Mouse (Mus musculus) E14TG2a.4 (cell line): ENCODE data around the gene Asic1.

ENCODE experiments used
- CTCF ChIP-seq: conservative IDR thresholded peaks from 2 replicates; pipeline ENCODE4 v1.5.1; 2014; ENCODE audit warnings: low read length
- NANOG ChIP-seq: IDR thresholded peaks from 2 replicates; pipeline ENCODE4 v1.6.1; 2014; ENCODE audit warnings: borderline replicate concordance, low read length, mixed read lengths
- POU5F1 ChIP-seq: IDR thresholded peaks from 2 replicates; pipeline ENCODE4 v1.6.1; 2014; ENCODE audit warnings: low read length, borderline replicate concordance

- TF ChIP-seq CTCF = no peak
- TF ChIP-seq POU5F1 = no peak
- TF ChIP-seq NANOG = no peak
Observed at GRCm38 (mm10) chr15:99642622-99643021, 27.5 kb upstream of the Asic1 start.
